Mouse (Mus musculus): ENCODE data around the gene Cirbp. TPM values are rescaled to one million over a fixed set of nuclear protein-coding genes. Genes with fewer than 3 reads are reported as not detected.
"Not testable (repeated sequence)": the region's sequence is repeated elsewhere in the genome, so short reads cannot be mapped to it uniquely, and the experiment has no call there.

The Cirbp gene
- polyA plus RNA-seq, 1 experiment from 2014 or later: 81.5 TPM

DNA sequence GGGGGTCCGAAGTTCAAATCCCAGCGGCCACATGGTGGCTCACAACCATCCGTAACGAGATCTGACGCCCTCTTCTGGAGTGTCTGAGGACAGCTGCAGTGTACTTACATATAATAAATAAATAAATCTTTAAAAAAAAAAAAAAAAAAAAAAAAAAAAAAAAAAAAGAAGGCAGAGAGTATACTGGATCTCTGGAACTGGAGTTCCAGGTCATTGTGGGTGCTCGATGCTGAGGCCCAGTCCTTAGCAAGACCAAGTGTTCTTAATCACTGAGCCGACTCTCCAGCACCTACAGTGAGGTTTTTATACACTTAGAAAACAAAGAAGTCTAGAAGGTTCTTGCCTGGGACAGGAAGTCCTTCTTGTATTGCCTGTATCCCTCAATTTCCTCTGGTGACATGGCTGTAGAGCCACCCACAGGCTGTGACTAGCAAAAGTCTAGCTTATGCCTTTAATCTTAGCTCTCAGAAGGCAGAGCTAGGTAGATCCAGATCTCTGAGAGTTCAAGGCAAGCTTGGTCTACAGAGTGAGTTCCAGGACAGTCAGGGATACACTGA is 45.8 kb downstream of the Cirbp start:
- H3K27me3 ChIP-seq (ENCODE audit: control insufficient read depth, insufficient read depth, low read length); H3K4me3 ChIP-seq (ENCODE audit: low read depth, low read length); ATAC-seq (ENCODE audit: low FRiP score); H3K9me3 ChIP-seq (ENCODE audit: control insufficient read depth, low read length); H3K9ac ChIP-seq (ENCODE audit: low read length); H3K36me3 ChIP-seq (ENCODE audit: control insufficient read depth, insufficient read depth, low read length); H3K4me2 ChIP-seq; H3K27ac ChIP-seq (ENCODE audit: low read depth, low read length): not testable (repeated sequence)
- peak; percentile 76 for DNase-seq (ENCODE audit: low spot score, missing footprints)
- WGBS: 72% methylated on average over 7 of the region's 7 CpGs
- H3K4me1 ChIP-seq (ENCODE audit: control insufficient read depth, insufficient read depth, low read length): peaks cover 38% of the 10 kb centered on the region

DNA sequence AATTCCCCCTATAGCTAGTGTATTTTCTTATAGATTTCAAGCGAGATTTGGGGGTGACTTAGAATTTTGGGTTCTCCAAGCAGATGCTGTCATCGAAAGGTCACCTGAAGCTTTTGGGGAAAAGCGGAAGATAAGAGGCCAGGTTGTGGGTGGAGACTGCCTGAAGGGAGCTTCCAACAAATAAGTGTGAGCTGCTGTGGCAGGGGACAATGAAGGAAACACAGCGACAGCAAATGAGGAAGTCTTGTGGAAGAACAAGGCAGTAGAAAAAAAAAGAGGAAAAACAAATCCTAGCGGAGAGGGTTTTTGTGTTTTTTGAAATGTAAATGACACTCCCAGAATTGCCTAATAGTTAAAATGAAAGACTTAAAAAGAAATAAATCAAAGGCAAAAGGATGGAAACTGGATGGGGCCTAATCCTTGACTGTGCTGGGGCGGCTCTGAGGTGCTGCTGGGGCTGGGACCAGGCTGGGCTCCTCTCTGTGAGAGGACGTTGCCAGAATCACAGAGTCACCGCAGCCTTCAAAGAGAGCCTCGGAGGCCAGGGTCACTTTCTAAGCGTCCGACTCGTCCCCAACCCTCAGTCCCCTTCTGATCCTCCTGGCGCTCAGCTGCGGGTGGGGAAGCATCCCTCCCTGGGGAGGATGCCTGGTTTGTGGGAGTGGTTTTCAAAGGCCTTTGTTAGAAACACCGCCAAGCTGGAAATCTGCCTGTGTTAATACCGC is 49.4 kb downstream of the Cirbp start:
- no peaks in the 10 kb centered on the region for H3K36me3 ChIP-seq (ENCODE audit: control insufficient read depth, insufficient read depth, low read length)
- ATAC-seq (ENCODE audit: low FRiP score) (peak; percentile 68; the same call in 1 of the 2 replicates), DNase-seq (ENCODE audit: low spot score, missing footprints) (peak; percentile 87)
- peak overlapping the region; percentile 82 for H3K27ac ChIP-seq (ENCODE audit: low read depth, low read length)
- H3K9me3 ChIP-seq (ENCODE audit: control insufficient read depth, low read length): no peaks in the 10 kb centered on the region
- WGBS: 9% methylated on average over 16 of the region's 16 CpGs
- H3K9ac ChIP-seq (ENCODE audit: low read length): peak overlapping the region; percentile 52
- H3K4me2 ChIP-seq: no peak overlapping the region
- no peaks in the 10 kb centered on the region for H3K27me3 ChIP-seq (ENCODE audit: control insufficient read depth, insufficient read depth, low read length)
- no peak overlapping the region for H3K4me3 ChIP-seq (ENCODE audit: low read depth, low read length)
- H3K4me1 ChIP-seq (ENCODE audit: control insufficient read depth, insufficient read depth, low read length): peaks cover 15% of the 10 kb centered on the region

DNA sequence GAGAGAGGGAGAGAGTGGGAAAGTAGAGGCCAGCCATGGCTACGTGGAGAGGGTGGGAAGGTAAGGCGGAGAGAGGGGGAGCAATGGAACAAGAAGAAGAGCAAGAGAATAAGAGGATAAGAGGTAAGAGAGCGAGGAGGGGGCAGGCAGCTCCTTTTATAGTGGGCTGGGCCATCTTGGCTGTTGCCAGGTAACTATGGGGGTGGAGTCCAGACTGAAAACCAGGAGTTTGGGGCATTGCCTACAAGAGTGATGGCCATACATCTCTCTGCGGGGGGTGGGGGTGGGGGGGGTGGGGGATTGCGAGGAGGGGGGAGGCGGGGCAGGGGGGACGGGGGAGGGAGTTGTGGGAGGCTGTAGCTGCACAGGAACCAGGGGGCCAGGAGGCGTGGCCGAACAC is 54.9 kb downstream of the Cirbp start:
- 26% methylated on average over 8 of the region's 9 CpGs for WGBS
- Histone ChIP-seq H3K4me1 (ENCODE audit: control insufficient read depth, insufficient read depth, low read length) (peaks cover 12% of the 10 kb centered on the region), H3K27me3 (ENCODE audit: control insufficient read depth, insufficient read depth, low read length) (no peaks in the 10 kb centered on the region), H3K9me3 (ENCODE audit: control insufficient read depth, low read length) (no peaks in the 10 kb centered on the region), H3K4me3 (ENCODE audit: low read depth, low read length) (no peak overlapping the region), H3K4me2 (no peak overlapping the region), H3K27ac (ENCODE audit: low read depth, low read length) (no peak overlapping the region), H3K9ac (ENCODE audit: low read length) (no peak overlapping the region), H3K36me3 (ENCODE audit: control insufficient read depth, insufficient read depth, low read length) (no peaks in the 10 kb centered on the region)
- no peak for ATAC-seq (ENCODE audit: low FRiP score)
- no peak for DNase-seq (ENCODE audit: low spot score, missing footprints)

Other genes starting within 250 kb of the Cirbp start
- 0.34 and 0.61 TPM in 2 replicates for gene Kiss1r, start 249.0 kb upstream of the Cirbp start, polyA plus RNA-seq (2014; fragmentation: Nextera tagmentation; extraction: Ambion mirVana)
- gene R3hdm4, start 244.8 kb upstream of the Cirbp start, polyA plus RNA-seq (2014; fragmentation: Nextera tagmentation; extraction: Ambion mirVana): 127 and 135 TPM in 2 replicates
- gene Arid3a, start 238.9 kb upstream of the Cirbp start, polyA plus RNA-seq (2014; fragmentation: Nextera tagmentation; extraction: Ambion mirVana): 4.2 and 6.2 TPM in 2 replicates
- 92.7 and 98.4 TPM in 2 replicates for gene Wdr18, start 205.8 kb upstream of the Cirbp start, polyA plus RNA-seq (2014; fragmentation: Nextera tagmentation; extraction: Ambion mirVana)
- gene Grin3b, start 195.3 kb upstream of the Cirbp start, polyA plus RNA-seq (2014; fragmentation: Nextera tagmentation; extraction: Ambion mirVana): 0.22 and 0.38 TPM in 2 replicates
- gene Tmem259, start 181.7 kb upstream of the Cirbp start, polyA plus RNA-seq (2014; fragmentation: Nextera tagmentation; extraction: Ambion mirVana): 11.9 and 13.5 TPM in 2 replicates
- gene Cnn2, start 177.4 kb upstream of the Cirbp start, polyA plus RNA-seq (2014; fragmentation: Nextera tagmentation; extraction: Ambion mirVana): 158 and 160 TPM in 2 replicates
- gene Abca7, start 169.5 kb upstream of the Cirbp start, polyA plus RNA-seq (2014; fragmentation: Nextera tagmentation; extraction: Ambion mirVana): 2.8 and 2.9 TPM in 2 replicates
- 3.6 and 3.8 TPM in 2 replicates for gene Arhgap45, start 149.3 kb upstream of the Cirbp start, polyA plus RNA-seq (2014; fragmentation: Nextera tagmentation; extraction: Ambion mirVana)
- 200 and 225 TPM in 2 replicates for gene Polr2e, start 126.2 kb upstream of the Cirbp start, polyA plus RNA-seq (2014; fragmentation: Nextera tagmentation; extraction: Ambion mirVana)
- gene Gpx4, start 118.8 kb upstream of the Cirbp start, polyA plus RNA-seq (2014; fragmentation: Nextera tagmentation; extraction: Ambion mirVana): 581 and 594 TPM in 2 replicates
- gene Sbno2, start 60.4 kb upstream of the Cirbp start, polyA plus RNA-seq (2014; fragmentation: Nextera tagmentation; extraction: Ambion mirVana): 7.0 and 7.3 TPM in 2 replicates
- 18.5 and 23.1 TPM in 2 replicates for gene Stk11, start 50.2 kb upstream of the Cirbp start, polyA plus RNA-seq (2014; fragmentation: Nextera tagmentation; extraction: Ambion mirVana)
- 329 and 355 TPM in 2 replicates for gene Atp5d, start 27.4 kb upstream of the Cirbp start, polyA plus RNA-seq (2014; fragmentation: Nextera tagmentation; extraction: Ambion mirVana)
- gene Cbarp, start 25.1 kb upstream of the Cirbp start, polyA plus RNA-seq (2014; fragmentation: Nextera tagmentation; extraction: Ambion mirVana): 11.1 and 11.8 TPM in 2 replicates
- gene Midn, start 17.7 kb upstream of the Cirbp start, polyA plus RNA-seq (2014; fragmentation: Nextera tagmentation; extraction: Ambion mirVana): 66.0 and 71.3 TPM in 2 replicates
- 8.0 and 8.7 TPM in 2 replicates for gene 1600002K03Rik, start 7.0 kb downstream of the Cirbp start, polyA plus RNA-seq (2014; fragmentation: Nextera tagmentation; extraction: Ambion mirVana)
- gene Efna2, start 13.5 kb downstream of the Cirbp start, polyA plus RNA-seq (2014; fragmentation: Nextera tagmentation; extraction: Ambion mirVana): 78.1 and 91.7 TPM in 2 replicates
- gene Mum1, start 60.4 kb downstream of the Cirbp start, polyA plus RNA-seq (2014; fragmentation: Nextera tagmentation; extraction: Ambion mirVana): 134 and 142 TPM in 2 replicates
- 209 and 229 TPM in 2 replicates for gene Ndufs7, start 83.1 kb downstream of the Cirbp start, polyA plus RNA-seq (2014; fragmentation: Nextera tagmentation; extraction: Ambion mirVana)
- gene Gamt, start 95.0 kb downstream of the Cirbp start, polyA plus RNA-seq (2014; fragmentation: Nextera tagmentation; extraction: Ambion mirVana): 24.6 and 28.9 TPM in 2 replicates
- gene Dazap1, start 95.5 kb downstream of the Cirbp start, polyA plus RNA-seq (2014; fragmentation: Nextera tagmentation; extraction: Ambion mirVana): 37.8 and 42.6 TPM in 2 replicates
- 752 and 845 TPM in 2 replicates for gene Rps15, start 126.5 kb downstream of the Cirbp start, polyA plus RNA-seq (2014; fragmentation: Nextera tagmentation; extraction: Ambion mirVana)
- gene Apc2, start 130.0 kb downstream of the Cirbp start, polyA plus RNA-seq (2014; fragmentation: Nextera tagmentation; extraction: Ambion mirVana): 63.4 and 66.5 TPM in 2 replicates
- gene 2310011J03Rik, start 154.6 kb downstream of the Cirbp start, polyA plus RNA-seq (2014; fragmentation: Nextera tagmentation; extraction: Ambion mirVana): 36.2 and 40.8 TPM in 2 replicates
- 1.5 and 1.8 TPM in 2 replicates for gene Pcsk4, start 163.5 kb downstream of the Cirbp start, polyA plus RNA-seq (2014; fragmentation: Nextera tagmentation; extraction: Ambion mirVana)
- gene Reep6, start 164.0 kb downstream of the Cirbp start, polyA plus RNA-seq (2014; fragmentation: Nextera tagmentation; extraction: Ambion mirVana): 4.0 and 4.5 TPM in 2 replicates
- gene Adamtsl5, start 182.4 kb downstream of the Cirbp start, polyA plus RNA-seq (2014; fragmentation: Nextera tagmentation; extraction: Ambion mirVana): 0.11 and 0.31 TPM in 2 replicates
- gene Plk5, start 190.5 kb downstream of the Cirbp start, polyA plus RNA-seq (2014; fragmentation: Nextera tagmentation; extraction: Ambion mirVana): 0.05 and 0.22 TPM in 2 replicates
- 11.8 and 12.4 TPM in 2 replicates for gene Mex3d, start 221.7 kb downstream of the Cirbp start, polyA plus RNA-seq (2014; fragmentation: Nextera tagmentation; extraction: Ambion mirVana)
- gene Mbd3, start 233.6 kb downstream of the Cirbp start, polyA plus RNA-seq (2014; fragmentation: Nextera tagmentation; extraction: Ambion mirVana): 222 and 252 TPM in 2 replicates
- 404 and 476 TPM in 2 replicates for gene Uqcr11, start 240.8 kb downstream of the Cirbp start, polyA plus RNA-seq (2014; fragmentation: Nextera tagmentation; extraction: Ambion mirVana)

Measured in midbrain, embryonic 11.5 days (tissue).